Mouse (Mus musculus): ENCODE results near the gene Dram1. TPM values are rescaled to one million over a fixed set of nuclear protein-coding genes. Genes with fewer than 3 reads are reported as not detected.
"Not testable (repeated sequence)": the region's sequence is repeated elsewhere in the genome, so short reads cannot be mapped to it uniquely, and the experiment has no call there.

Dram1 gene
- polyA plus RNA-seq, 1 experiment from 2014 or later, result 2.3 TPM

GRCm38 (mm10) chr10:88385290-88385689, 6.4 kb upstream of the Dram1 start:
- no peak overlapping the region for H3K27ac ChIP-seq (replicated peaks)
- no peaks in the 10 kb centered on the region for H3K9me3 ChIP-seq (replicated peaks)
- H3K27me3 ChIP-seq, result no peaks in the 10 kb centered on the region
- WGBS (ENCODE audit: insufficient replicate concordance), result 73% methylated on average over 11 of the region's 11 CpGs
- no peak for ATAC-seq (ENCODE audit: insufficient read depth)
- H3K4me1 ChIP-seq (replicated peaks), result peaks cover 60% of the 10 kb centered on the region
- no peak overlapping the region for H3K4me2 ChIP-seq
- H3K9ac ChIP-seq, result no peak overlapping the region
- no peaks in the 10 kb centered on the region for H3K36me3 ChIP-seq (replicated peaks)
- no peak overlapping the region for H3K4me3 ChIP-seq (replicated peaks)

- Histone ChIP-seq H3K4me2 (no peak overlapping the region), H3K9me3 (replicated peaks) (no peaks in the 10 kb centered on the region), H3K4me3 (replicated peaks) (no peak overlapping the region), H3K4me1 (replicated peaks) (peaks cover 60% of the 10 kb centered on the region), H3K36me3 (replicated peaks) (no peaks in the 10 kb centered on the region), H3K27ac (replicated peaks) (no peak overlapping the region), H3K27me3 (no peaks in the 10 kb centered on the region), H3K9ac (no peak overlapping the region)
- no peak for ATAC-seq (ENCODE audit: insufficient read depth)
- 32% methylated on average over 5 of the region's 5 CpGs for WGBS (ENCODE audit: insufficient replicate concordance)
These were observed 5.2 kb upstream of the Dram1 start for GRCm38 (mm10) chr10:88384081-88384480.

GRCm38 (mm10) chr10:88383479-88383878, 4.6 kb upstream of the Dram1 start:
- 38% methylated on average over 4 of the region's 4 CpGs for WGBS (ENCODE audit: insufficient replicate concordance)
- no peaks in the 10 kb centered on the region for H3K9me3 ChIP-seq (replicated peaks)
- ATAC-seq (ENCODE audit: insufficient read depth), result no peak
- H3K27ac ChIP-seq (replicated peaks), result no peak overlapping the region
- no peaks in the 10 kb centered on the region for H3K36me3 ChIP-seq (replicated peaks)
- no peaks in the 10 kb centered on the region for H3K27me3 ChIP-seq
- H3K4me3 ChIP-seq (replicated peaks), result no peak overlapping the region
- no peak overlapping the region for H3K4me2 ChIP-seq
- H3K9ac ChIP-seq, result no peak overlapping the region
- peaks cover 59% of the 10 kb centered on the region for H3K4me1 ChIP-seq (replicated peaks)

GRCm38 (mm10) chr10:88382009-88382408, 3.1 kb upstream of the Dram1 start:
- H3K4me2 ChIP-seq, result no peak overlapping the region
- no peak overlapping the region for H3K4me3 ChIP-seq (replicated peaks)
- WGBS (ENCODE audit: insufficient replicate concordance), result 16% methylated on average over 6 of the region's 6 CpGs
- H3K27me3 ChIP-seq, result no peaks in the 10 kb centered on the region
- H3K36me3 ChIP-seq (replicated peaks), result no peaks in the 10 kb centered on the region
- H3K4me1 ChIP-seq (replicated peaks), result peaks cover 60% of the 10 kb centered on the region
- no peak for ATAC-seq (ENCODE audit: insufficient read depth)
- no peak overlapping the region for H3K9ac ChIP-seq
- H3K27ac ChIP-seq (replicated peaks), result no peak overlapping the region
- no peaks in the 10 kb centered on the region for H3K9me3 ChIP-seq (replicated peaks)

- ATAC-seq (ENCODE audit: insufficient read depth), result no peak
- no peak overlapping the region for H3K4me2 ChIP-seq
These were observed 2.4 kb upstream of the Dram1 start for GRCm38 (mm10) chr10:88381286-88381685.

GRCm38 (mm10) chr10:88380430-88381060, 1.7 kb upstream of the Dram1 start:
- Histone ChIP-seq H3K36me3 (replicated peaks) (no peaks in the 10 kb centered on the region), H3K4me2 (peak overlapping the region; percentile 98), H3K9ac (0 out of 2 replicates have a peak overlapping the region, but pooled peaks have one; percentile 65), H3K27me3 (no peaks in the 10 kb centered on the region), H3K27ac (replicated peaks) (no peak overlapping the region), H3K4me3 (replicated peaks) (peak overlapping the region; percentile 76), H3K9me3 (replicated peaks) (no peaks in the 10 kb centered on the region), H3K4me1 (replicated peaks) (peaks cover 56% of the 10 kb centered on the region)
- ATAC-seq (ENCODE audit: insufficient read depth), result no peak
- 52% methylated on average over 14 of the region's 14 CpGs for WGBS (ENCODE audit: insufficient replicate concordance)

More at GRCm38 (mm10) chr10:88381286-88381685, 2.4 kb upstream of the Dram1 start:
- H3K9ac ChIP-seq, result no peak overlapping the region
- H3K4me1 ChIP-seq (replicated peaks), result peaks cover 63% of the 10 kb centered on the region
- no peak overlapping the region for H3K27ac ChIP-seq (replicated peaks)
- H3K4me3 ChIP-seq (replicated peaks), result no peak overlapping the region
- H3K9me3 ChIP-seq (replicated peaks), result no peaks in the 10 kb centered on the region
- H3K27me3 ChIP-seq, result no peaks in the 10 kb centered on the region
- 52% methylated on average over 4 of the region's 4 CpGs for WGBS (ENCODE audit: insufficient replicate concordance)
- no peaks in the 10 kb centered on the region for H3K36me3 ChIP-seq (replicated peaks)

GRCm38 (mm10) chr10:88380002-88380401, 1.1 kb upstream of the Dram1 start:
- Histone ChIP-seq H3K9me3 (replicated peaks) (no peaks in the 10 kb centered on the region), H3K4me2 (peak overlapping the region; percentile 98), H3K9ac (peak overlapping the region; percentile 65), H3K27ac (replicated peaks) (0 out of 2 replicates have a peak overlapping the region, but pooled peaks have one; percentile 59), H3K4me3 (replicated peaks) (peak overlapping the region; percentile 76), H3K27me3 (no peaks in the 10 kb centered on the region), H3K4me1 (replicated peaks) (peaks cover 51% of the 10 kb centered on the region), H3K36me3 (replicated peaks) (no peaks in the 10 kb centered on the region)
- ATAC-seq (ENCODE audit: insufficient read depth), result peak; percentile 72
- under 1% methylated on average over 11 of the region's 11 CpGs for WGBS (ENCODE audit: insufficient replicate concordance)

GRCm38 (mm10) chr10:88377666-88378065, 1.2 kb downstream of the Dram1 start:
- H3K36me3 ChIP-seq (replicated peaks), result no peaks in the 10 kb centered on the region
- H3K4me2 ChIP-seq, result no peak overlapping the region
- 53% methylated on average over 4 of the region's 4 CpGs for WGBS (ENCODE audit: insufficient replicate concordance)
- no peak overlapping the region for H3K9ac ChIP-seq
- H3K4me3 ChIP-seq (replicated peaks), result no peak overlapping the region
- peaks cover 41% of the 10 kb centered on the region for H3K4me1 ChIP-seq (replicated peaks)
- H3K9me3 ChIP-seq (replicated peaks), result no peaks in the 10 kb centered on the region
- no peak for ATAC-seq (ENCODE audit: insufficient read depth)
- no peak overlapping the region for H3K27ac ChIP-seq (replicated peaks)
- H3K27me3 ChIP-seq, result no peaks in the 10 kb centered on the region

- H3K9ac ChIP-seq, result no peak overlapping the region
- ATAC-seq (ENCODE audit: insufficient read depth), result no peak
- H3K27ac ChIP-seq (replicated peaks), result no peak overlapping the region
- no peaks in the 10 kb centered on the region for H3K27me3 ChIP-seq
- WGBS (ENCODE audit: insufficient replicate concordance), result 3% methylated on average over 11 of the region's 11 CpGs
- no peaks in the 10 kb centered on the region for H3K36me3 ChIP-seq (replicated peaks)
- no peak overlapping the region for H3K4me2 ChIP-seq
- H3K4me1 ChIP-seq (replicated peaks), result peaks cover 38% of the 10 kb centered on the region
- H3K4me3 ChIP-seq (replicated peaks), result no peak overlapping the region
- no peaks in the 10 kb centered on the region for H3K9me3 ChIP-seq (replicated peaks)
These were observed 2.1 kb downstream of the Dram1 start for GRCm38 (mm10) chr10:88376770-88377169.

GRCm38 (mm10) chr10:88374984-88375383, 3.9 kb downstream of the Dram1 start:
- Histone ChIP-seq H3K27ac (replicated peaks) (no peak overlapping the region), H3K27me3 (no peaks in the 10 kb centered on the region), H3K9me3 (replicated peaks) (no peaks in the 10 kb centered on the region), H3K4me2 (no peak overlapping the region), H3K9ac (no peak overlapping the region), H3K4me1 (replicated peaks) (peaks cover 21% of the 10 kb centered on the region), H3K36me3 (replicated peaks) (no peaks in the 10 kb centered on the region), H3K4me3 (replicated peaks) (no peak overlapping the region)
- no peak for ATAC-seq (ENCODE audit: insufficient read depth)
- WGBS (ENCODE audit: insufficient replicate concordance), result 40% methylated on average over 10 of the region's 10 CpGs

- H3K4me2 ChIP-seq; H3K36me3 ChIP-seq (replicated peaks); H3K4me1 ChIP-seq (replicated peaks); ATAC-seq (ENCODE audit: insufficient read depth); H3K9me3 ChIP-seq (replicated peaks); H3K9ac ChIP-seq; H3K4me3 ChIP-seq (replicated peaks); H3K27me3 ChIP-seq; H3K27ac ChIP-seq (replicated peaks): not testable (repeated sequence)
- 51% methylated on average over 2 of the region's 2 CpGs for WGBS (ENCODE audit: insufficient replicate concordance)
These were observed 5.9 kb downstream of the Dram1 start for GRCm38 (mm10) chr10:88372945-88373344.

GRCm38 (mm10) chr10:88372436-88372835, 6.4 kb downstream of the Dram1 start:
- 64% methylated on average over 4 of the region's 4 CpGs for WGBS (ENCODE audit: insufficient replicate concordance)
- H3K27me3 ChIP-seq, result no peaks in the 10 kb centered on the region
- no peak overlapping the region for H3K4me3 ChIP-seq (replicated peaks)
- no peak overlapping the region for H3K4me2 ChIP-seq
- H3K9ac ChIP-seq, result no peak overlapping the region
- H3K4me1 ChIP-seq (replicated peaks), result peaks cover 7% of the 10 kb centered on the region; the same call in 1 of the 2 replicates
- no peaks in the 10 kb centered on the region for H3K9me3 ChIP-seq (replicated peaks)
- no peak overlapping the region for H3K27ac ChIP-seq (replicated peaks)
- ATAC-seq (ENCODE audit: insufficient read depth), result no peak
- H3K36me3 ChIP-seq (replicated peaks), result no peaks in the 10 kb centered on the region
